Mouse (Mus musculus) heart, postnatal 4 days (tissue): ENCODE measurements at regions not wholly inside any gene's neighbourhood (a gene's known extent, or its start where the extent isn't known, plus 50 kb on each side); places are given as distances from the start of the nearest gene placed in this dataset.

ENCODE experiments used
- DNase-seq: peaks from one replicate; pipeline ENCODE4 v3.0.0; 2021

DNA sequence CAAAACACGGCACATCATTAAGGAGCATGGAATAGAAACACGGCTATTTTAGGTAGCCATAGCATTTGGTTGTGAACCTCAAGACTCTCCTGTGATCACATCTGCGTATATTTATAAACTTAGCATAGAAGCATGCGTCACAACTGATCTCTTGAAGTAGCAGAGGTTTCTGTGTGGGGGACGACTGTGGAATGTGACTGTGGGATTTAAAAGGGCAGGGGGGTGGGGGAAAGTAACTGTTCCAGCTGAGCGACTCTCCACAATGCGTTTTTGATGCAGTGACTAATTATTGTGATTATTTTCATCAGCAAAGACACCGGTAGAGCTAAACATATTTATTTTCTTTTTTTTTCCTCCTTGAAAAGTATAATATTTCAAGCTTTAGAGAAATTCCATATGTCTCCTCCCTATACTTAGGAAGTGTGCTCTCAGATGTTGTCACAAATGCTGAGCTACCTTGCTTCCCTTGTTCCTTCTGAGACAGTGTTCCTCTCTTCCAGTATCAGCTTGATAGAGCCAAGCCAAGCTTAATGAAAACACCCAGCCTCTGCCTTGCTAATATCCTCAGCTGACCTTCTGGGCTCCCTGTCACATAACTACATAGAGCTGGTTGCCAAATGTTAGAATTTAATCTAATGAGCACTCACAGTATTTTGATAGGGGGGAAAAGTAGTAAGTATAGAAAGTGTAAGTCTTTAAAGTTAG, 75.0 kb upstream of the Magi3 start:
- peak; percentile 28 for DNase-seq

GRCm38 (mm10) chr3:104293869-104294268, 73.7 kb upstream of the Magi3 start:
- DNase-seq = no peak

- no peak for DNase-seq
Measured at GRCm38 (mm10) chr3:104288970-104289680, 69.0 kb upstream of the Magi3 start.

GRCm38 (mm10) chr3:104287900-104288299, 67.7 kb upstream of the Magi3 start:
- DNase-seq = no peak

- no peak for DNase-seq
Measured at GRCm38 (mm10) chr3:104284961-104285360, 64.8 kb upstream of the Magi3 start.

DNA sequence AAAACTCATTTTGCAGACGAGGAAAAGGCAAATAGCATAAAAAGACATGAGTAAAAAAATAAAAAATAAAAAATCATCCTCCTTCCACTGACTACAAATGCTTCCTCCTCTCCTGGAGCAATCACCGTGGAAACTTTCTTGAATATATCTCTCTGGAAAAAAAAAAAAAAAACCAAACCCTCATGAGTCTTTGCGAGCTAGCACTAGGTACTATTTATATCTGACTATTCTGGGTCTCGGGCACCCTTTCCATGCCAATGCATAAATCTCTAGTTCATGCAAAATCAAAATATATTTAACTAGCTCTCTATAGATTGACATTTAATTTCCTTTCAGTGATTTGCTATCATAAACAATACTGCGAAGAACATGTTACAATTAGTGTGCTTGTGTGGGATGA, 63.7 kb upstream of the Magi3 start:
- DNase-seq = no peak

DNA sequence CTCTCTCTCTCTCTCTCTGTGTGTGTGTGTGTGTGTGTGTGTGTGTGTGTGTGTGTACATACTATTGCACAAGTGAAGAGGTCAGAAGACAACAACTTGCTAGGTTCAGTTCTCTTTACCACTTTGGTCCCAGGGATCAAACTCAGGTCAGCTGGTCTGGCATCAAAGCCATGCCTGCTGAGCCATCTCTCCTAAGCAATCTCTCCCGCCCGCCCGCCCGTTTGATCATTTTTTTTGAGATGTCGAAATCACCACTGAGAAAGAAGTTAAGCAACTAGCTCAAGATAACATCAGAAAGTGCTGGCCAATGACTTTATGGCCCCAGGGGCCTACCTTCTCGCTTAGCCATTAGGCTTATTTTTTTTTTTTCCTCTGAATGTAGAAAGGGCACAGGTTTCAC, 59.3 kb upstream of the Magi3 start:
- DNase-seq = no peak

GRCm38 (mm10) chr3:104274718-104275302, 54.6 kb upstream of the Magi3 start:
- no peak for DNase-seq

DNA sequence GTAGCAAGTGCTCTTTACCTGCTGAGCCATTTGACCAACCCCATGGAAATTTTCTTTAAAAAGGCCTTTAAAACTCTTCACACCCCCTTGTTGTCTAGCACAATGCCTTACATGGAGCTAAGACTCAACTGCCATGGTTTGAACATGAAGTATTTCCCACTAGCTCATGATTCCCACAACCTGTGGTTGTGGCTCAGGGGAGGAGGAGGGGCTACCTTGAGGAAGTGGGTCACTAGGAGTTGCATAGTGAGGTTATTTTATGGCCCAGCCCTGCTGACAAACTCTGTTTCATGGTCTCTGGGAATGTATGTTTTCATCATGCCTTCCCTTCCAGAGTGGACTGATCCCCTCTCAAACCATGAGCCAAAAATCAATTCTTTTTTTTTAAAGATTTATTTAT, 53.9 kb upstream of the Magi3 start:
- DNase-seq = no peak
